Mouse (Mus musculus) midbrain, embryonic 14.5 days (tissue): ENCODE results near the gene Cck. TPM values are rescaled to one million over a fixed set of nuclear protein-coding genes. Genes with fewer than 3 reads are reported as not detected.

Source experiments
- ATAC-seq: fragments of 200-750 bp; cut with Nextera tagmentation; 2 replicates; pipeline ENCODE4 v1.8.0; 2017; ENCODE audit warnings: moderate number of reproducible peaks, moderate library complexity; ENCODE audit not compliant: low FRiP score, low TSS enrichment
- DNase-seq: peaks from one replicate; pipeline ENCODE4 v3.0.0-alpha.2; 2015
- H3K27ac ChIP-seq: fragments of 300-500 bp; sonication (generic); replicated peaks from 2 replicates; pipeline ENCODE4 v1.5.1; 2014; ENCODE audit warnings: mild to moderate bottlenecking, low read depth, low read length, moderate library complexity
- H3K27me3 ChIP-seq: fragments of 300-500 bp; sonication (generic); 2 replicates; pipeline ENCODE4 v1.6.1; 2014; ENCODE audit warnings: low read length, control low read depth, mixed read lengths; ENCODE audit not compliant: control insufficient read depth, insufficient read depth
- H3K36me3 ChIP-seq: fragments of 300-500 bp; sonication (generic); 2 replicates; pipeline ENCODE4 v1.6.1; 2014; ENCODE audit warnings: low read length, control low read depth; ENCODE audit not compliant: control insufficient read depth, insufficient read depth
- H3K4me1 ChIP-seq: fragments of 300-500 bp; sonication (generic); 2 replicates; pipeline ENCODE4 v1.6.1; 2014; ENCODE audit warnings: mild to moderate bottlenecking, antibody characterized with exemption, low read length, control low read depth; ENCODE audit not compliant: control insufficient read depth, insufficient read depth
- H3K4me2 ChIP-seq: fragments of 300-500 bp; sonication (generic); 2 replicates; pipeline ENCODE4 v1.6.1; 2014; ENCODE audit warnings: mild to moderate bottlenecking, low read length, moderate library complexity
- H3K4me3 ChIP-seq: fragments of 300-500 bp; sonication (generic); replicated peaks from 2 replicates; pipeline ENCODE4 v1.5.1; 2014; ENCODE audit warnings: low read depth, low read length
- H3K9ac ChIP-seq: fragments of 300-500 bp; sonication (generic); replicated peaks from 2 replicates; pipeline ENCODE4 v1.6.1; 2014; ENCODE audit warnings: mild to moderate bottlenecking, low read length, moderate library complexity
- H3K9me3 ChIP-seq: fragments of 300-500 bp; sonication (generic); 2 replicates; pipeline ENCODE4 v1.6.1; 2016; ENCODE audit warnings: low read length, control low read depth, mixed read lengths; ENCODE audit not compliant: control insufficient read depth
- WGBS: fragments of 180-500 bp; shearing (Covaris S2); extraction: QIAGEN DNeasy Blood & Tissue Kit; methylation state at CpG from one replicate; pipeline ENCODE4 v1.1.7; 2014; 5-methylcytosine and 5-hydroxymethylcytosine counted together
- polyA plus RNA-seq: library from polyadenylated mRNA; unstranded; fragments of >200 nt; fragmentation: Nextera tagmentation; extraction: Ambion mirVana; gene quantifications from 2 replicates; pipeline ENCODE4 v1.2.1, GENCODE M21; 2014

The Cck gene
- polyA plus RNA-seq, 1 experiment from 2014 or later, result 29.1 TPM

DNA sequence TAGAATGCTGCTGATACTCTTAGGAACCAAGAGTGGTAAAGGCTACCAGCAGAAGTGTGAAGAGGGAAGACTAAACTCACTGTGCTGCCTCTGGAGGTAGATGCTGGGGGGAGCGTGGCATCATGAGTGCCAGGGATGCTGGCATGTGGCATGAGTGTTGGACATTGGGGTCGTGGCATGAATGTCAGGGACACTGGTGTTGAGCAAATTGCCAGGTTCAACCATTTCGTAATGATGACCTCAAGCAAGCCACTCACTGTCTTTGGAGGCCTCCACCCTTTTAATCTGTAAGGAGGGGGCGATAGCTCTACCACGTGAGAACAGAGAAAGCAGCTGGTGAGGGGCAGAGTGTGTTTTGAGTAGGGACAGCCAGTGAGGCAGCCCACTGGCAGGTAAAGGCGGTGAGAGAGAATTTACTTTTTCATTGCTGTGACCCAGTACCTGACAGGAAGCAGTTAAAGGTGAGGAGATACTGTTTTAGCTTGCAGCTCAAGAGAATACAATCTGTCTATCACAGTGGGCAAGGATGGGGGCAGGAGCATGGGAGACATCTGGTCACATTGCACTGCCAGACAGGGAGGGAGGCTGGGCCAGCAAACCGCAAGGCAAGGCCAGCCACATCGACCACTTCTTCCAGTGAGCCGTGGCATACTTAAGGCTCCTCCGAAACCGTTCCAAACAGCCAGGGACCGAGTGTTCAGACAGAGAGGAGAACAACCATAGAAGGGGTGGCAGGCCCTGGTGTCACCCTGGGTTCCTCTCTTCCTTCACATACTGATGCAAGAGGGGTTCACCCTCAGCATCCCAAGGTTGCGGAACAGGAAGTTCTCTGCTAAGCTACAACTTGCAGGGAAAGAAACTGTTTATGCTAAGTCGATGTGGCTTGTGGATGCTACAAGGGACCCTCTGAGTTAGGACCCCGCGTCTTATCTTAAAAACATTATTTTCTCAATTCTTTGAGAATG is 19.7 kb downstream of the Cck start:
- Histone ChIP-seq H3K4me1 (no peaks in the 10 kb centered on the region), H3K9me3 (no peaks in the 10 kb centered on the region), H3K36me3 (peaks cover 23% of the 10 kb centered on the region), H3K4me3 (no peak overlapping the region), H3K27me3 (no peaks in the 10 kb centered on the region), H3K4me2 (no peak overlapping the region), H3K27ac (no peak overlapping the region), H3K9ac (no peak overlapping the region)
- DNase-seq, result no peak
- no peak for ATAC-seq
- 81% methylated on average over 16 of the region's 16 CpGs for WGBS

DNA sequence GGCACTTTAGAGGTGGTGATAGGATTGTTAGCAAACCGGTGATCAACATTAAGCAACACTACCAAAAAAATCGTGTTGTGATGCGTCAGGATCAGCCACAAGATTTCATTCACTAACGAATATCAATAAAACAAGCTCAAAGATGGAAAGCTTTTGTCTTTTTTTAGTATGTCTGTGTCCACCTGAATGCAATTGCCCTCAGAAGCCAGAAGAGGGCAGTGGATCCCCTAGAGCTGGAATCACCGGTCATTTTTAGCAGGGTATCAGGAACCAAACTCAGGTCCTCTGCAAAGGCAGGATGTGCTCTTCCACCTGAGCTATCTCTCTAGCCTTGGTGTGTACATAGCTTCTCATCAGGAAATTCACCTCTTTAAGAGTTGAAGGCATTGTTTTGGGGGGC is 20.7 kb downstream of the Cck start:
- Histone ChIP-seq H3K4me2 (no peak overlapping the region), H3K27ac (no peak overlapping the region), H3K4me3 (no peak overlapping the region), H3K4me1 (no peaks in the 10 kb centered on the region), H3K27me3 (no peaks in the 10 kb centered on the region), H3K9me3 (no peaks in the 10 kb centered on the region), H3K9ac (no peak overlapping the region), H3K36me3 (peaks cover 24% of the 10 kb centered on the region)
- WGBS, result 85% methylated on average over 5 of the region's 5 CpGs
- ATAC-seq (no peak), DNase-seq (no peak)

- no peaks in the 10 kb centered on the region for H3K4me1 ChIP-seq
- no peak overlapping the region for H3K4me3 ChIP-seq
- H3K9ac ChIP-seq, result no peak overlapping the region
- ATAC-seq (no peak), DNase-seq (no peak)
- no peak overlapping the region for H3K27ac ChIP-seq
- no peak overlapping the region for H3K4me2 ChIP-seq
- 83% methylated on average over 6 of the region's 6 CpGs for WGBS
- peaks cover 40% of the 10 kb centered on the region for H3K36me3 ChIP-seq
- H3K9me3 ChIP-seq, result no peaks in the 10 kb centered on the region
- H3K27me3 ChIP-seq, result no peaks in the 10 kb centered on the region
These were observed 25.8 kb downstream of the Cck start for GRCm38 (mm10) chr9:121469711-121470110.

GRCm38 (mm10) chr9:121467460-121467859 is 28.0 kb downstream of the Cck start:
- no peaks in the 10 kb centered on the region for H3K4me1 ChIP-seq
- H3K9me3 ChIP-seq, result no peaks in the 10 kb centered on the region
- no peak overlapping the region for H3K9ac ChIP-seq
- ATAC-seq, result no peak
- H3K36me3 ChIP-seq, result peaks cover 36% of the 10 kb centered on the region
- 81% methylated on average over 11 of the region's 11 CpGs for WGBS
- no peak overlapping the region for H3K4me2 ChIP-seq
- H3K27ac ChIP-seq, result no peak overlapping the region
- no peak for DNase-seq
- H3K4me3 ChIP-seq, result no peak overlapping the region
- H3K27me3 ChIP-seq, result no peaks in the 10 kb centered on the region

DNA sequence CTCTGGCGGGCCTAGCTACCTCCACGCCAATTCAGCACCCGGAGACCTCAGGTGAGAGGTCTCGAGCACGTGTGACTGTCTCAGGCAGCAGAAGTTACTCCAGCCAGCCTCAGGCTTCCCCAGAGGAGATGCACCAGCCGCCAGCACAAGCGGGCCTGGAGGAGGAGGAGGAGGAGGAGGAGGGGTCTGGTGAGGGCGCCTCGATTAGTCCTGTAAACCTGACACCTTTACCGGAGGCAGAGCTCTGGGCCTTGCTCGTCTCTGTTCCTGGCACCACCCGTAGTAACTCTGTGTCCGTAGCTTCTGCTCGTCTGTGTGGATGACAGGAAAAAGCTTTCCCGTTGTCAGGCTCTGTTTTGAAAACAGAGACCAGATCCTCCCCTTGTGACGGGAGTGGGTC is 35.0 kb downstream of the Cck start:
- Histone ChIP-seq H3K4me2 (no peak overlapping the region), H3K4me1 (no peaks in the 10 kb centered on the region), H3K27ac (no peak overlapping the region), H3K36me3 (peaks cover 64% of the 10 kb centered on the region), H3K27me3 (no peaks in the 10 kb centered on the region), H3K9me3 (no peaks in the 10 kb centered on the region), H3K4me3 (no peak overlapping the region), H3K9ac (no peak overlapping the region)
- WGBS, result 86% methylated on average over 16 of the region's 16 CpGs
- DNase-seq, result no peak
- no peak for ATAC-seq

DNA sequence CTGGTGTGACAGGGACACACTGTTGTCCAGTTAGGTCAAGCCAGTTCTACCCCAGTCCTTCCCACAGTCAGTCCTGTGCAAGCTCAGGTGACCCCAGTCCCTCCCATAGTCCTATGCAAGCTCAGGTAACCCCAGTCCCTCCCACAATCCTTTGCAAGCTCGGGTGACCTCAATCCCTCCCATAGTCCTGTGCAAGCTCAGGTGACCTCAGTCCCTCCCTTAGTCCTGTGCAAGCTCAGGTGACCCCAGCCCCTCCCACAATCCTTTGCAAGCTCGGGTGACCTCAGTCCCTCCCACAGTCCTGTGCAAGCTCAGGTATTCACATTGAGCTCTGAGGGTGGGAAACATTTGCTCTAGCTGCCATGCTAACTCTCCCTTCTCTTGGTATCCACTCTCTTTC is 35.5 kb downstream of the Cck start:
- Histone ChIP-seq H3K27ac (no peak overlapping the region), H3K4me1 (no peaks in the 10 kb centered on the region), H3K36me3 (peaks cover 69% of the 10 kb centered on the region), H3K4me3 (no peak overlapping the region), H3K4me2 (no peak overlapping the region), H3K9ac (no peak overlapping the region), H3K9me3 (no peaks in the 10 kb centered on the region), H3K27me3 (no peaks in the 10 kb centered on the region)
- WGBS, result 86% methylated on average over 2 of the region's 2 CpGs
- no peak for ATAC-seq
- DNase-seq, result no peak

GRCm38 (mm10) chr9:121458466-121458865 is 37.0 kb downstream of the Cck start:
- H3K4me3 ChIP-seq, result no peak overlapping the region
- no peaks in the 10 kb centered on the region for H3K27me3 ChIP-seq
- no peak for ATAC-seq
- 36% methylated on average over 8 of the region's 8 CpGs for WGBS
- no peak overlapping the region for H3K4me2 ChIP-seq
- no peaks in the 10 kb centered on the region for H3K9me3 ChIP-seq
- H3K9ac ChIP-seq, result no peak overlapping the region
- H3K27ac ChIP-seq, result no peak overlapping the region
- peaks cover 75% of the 10 kb centered on the region for H3K36me3 ChIP-seq
- peak; percentile 78 for DNase-seq
- no peaks in the 10 kb centered on the region for H3K4me1 ChIP-seq

- DNase-seq (no peak), ATAC-seq (no peak)
- Histone ChIP-seq H3K4me2 (no peak overlapping the region), H3K9ac (no peak overlapping the region), H3K36me3 (peaks cover 80% of the 10 kb centered on the region), H3K4me3 (no peak overlapping the region), H3K27ac (no peak overlapping the region), H3K4me1 (no peaks in the 10 kb centered on the region), H3K27me3 (no peaks in the 10 kb centered on the region), H3K9me3 (no peaks in the 10 kb centered on the region)
- 96% methylated on average over 13 of the region's 13 CpGs for WGBS
These were observed 38.6 kb downstream of the Cck start for GRCm38 (mm10) chr9:121456739-121457515.
